Mouse (Mus musculus) fibroblast of lung, adult 2 months (primary cell): ENCODE results near the gene Gucy1b1.

ENCODE experiments used
- DNase-seq: peaks from one replicate; pipeline ENCODE4 v3.0.0-alpha.2; 2011; ENCODE audit warnings: low read depth

Gucy1b1 gene

GRCm38 (mm10) chr3:82074201-82074851 lies at the start of gene Gucy1b1:
Gene Gucy1b1, minus strand, starts transcription at chr3:82074689.
- no peak for DNase-seq

GRCm38 (mm10) chr3:82118916-82119315 lies 44.4 kb upstream of the Gucy1b1 start:
- no peak for DNase-seq

GRCm38 (mm10) chr3:82112439-82112838 lies 38.0 kb upstream of the Gucy1b1 start:
- no peak for DNase-seq

GRCm38 (mm10) chr3:82111986-82112385 lies 37.5 kb upstream of the Gucy1b1 start:
- DNase-seq: no peak

GRCm38 (mm10) chr3:82108951-82109350 lies 34.5 kb upstream of the Gucy1b1 start:
- no peak for DNase-seq

GRCm38 (mm10) chr3:82104229-82104628 lies 29.7 kb upstream of the Gucy1b1 start:
- DNase-seq: no peak

GRCm38 (mm10) chr3:82099127-82099526 lies 24.6 kb upstream of the Gucy1b1 start:
- no peak for DNase-seq

GRCm38 (mm10) chr3:82096801-82097200 lies 22.3 kb upstream of the Gucy1b1 start:
- no peak for DNase-seq

GRCm38 (mm10) chr3:82073741-82074181 lies 728 bp downstream of the Gucy1b1 start:
- DNase-seq: no peak

- no peak for DNase-seq
Measured at GRCm38 (mm10) chr3:82067830-82068229, 6.7 kb downstream of the Gucy1b1 start.

GRCm38 (mm10) chr3:82061402-82062180 lies 12.9 kb downstream of the Gucy1b1 start:
- DNase-seq: no peak

GRCm38 (mm10) chr3:82057201-82057600 lies 17.3 kb downstream of the Gucy1b1 start:
- no peak for DNase-seq

- DNase-seq: no peak
Measured at GRCm38 (mm10) chr3:82054283-82054974, 20.1 kb downstream of the Gucy1b1 start.

- no peak for DNase-seq
Measured at GRCm38 (mm10) chr3:82052029-82052428, 22.5 kb downstream of the Gucy1b1 start.

GRCm38 (mm10) chr3:82051468-82051867 lies 23.0 kb downstream of the Gucy1b1 start:
- no peak for DNase-seq

- no peak for DNase-seq
Measured at GRCm38 (mm10) chr3:82048681-82049080, 25.8 kb downstream of the Gucy1b1 start.

- DNase-seq: no peak
Measured at GRCm38 (mm10) chr3:82048078-82048477, 26.4 kb downstream of the Gucy1b1 start.

- no peak for DNase-seq
Measured at GRCm38 (mm10) chr3:82047100-82047753, 27.3 kb downstream of the Gucy1b1 start.

- no peak for DNase-seq
Measured at GRCm38 (mm10) chr3:82046087-82046486, 28.4 kb downstream of the Gucy1b1 start.

GRCm38 (mm10) chr3:82044902-82045301 lies 29.6 kb downstream of the Gucy1b1 start:
- DNase-seq: no peak

GRCm38 (mm10) chr3:82043676-82044075 lies 30.8 kb downstream of the Gucy1b1 start:
- DNase-seq: no peak
